Mouse (Mus musculus) midbrain, embryonic 11.5 days (tissue): ENCODE data around the gene Pnkp. TPM values are rescaled to one million over a fixed set of nuclear protein-coding genes. Genes with fewer than 3 reads are reported as not detected.
A peak's percentile ranks its signal among the peaks of the same experiment; 100 is the strongest.

ENCODE experiments used
- ATAC-seq: fragments of 200-750 bp; cut with Nextera tagmentation; 2 replicates; pipeline ENCODE4 v1.8.0; 2017; ENCODE audit warnings: moderate TSS enrichment, moderate library complexity; ENCODE audit not compliant: low FRiP score
- DNase-seq: peaks from one replicate; pipeline ENCODE4 v3.0.0; 2015; ENCODE audit warnings: low spot score; ENCODE audit errors: missing footprints
- H3K27ac ChIP-seq: fragments of 300-500 bp; sonication (generic); 2 replicates; pipeline ENCODE4 v1.5.1; 2014; ENCODE audit warnings: low read depth, low read length
- H3K27me3 ChIP-seq: fragments of 300-500 bp; sonication (generic); 2 replicates; pipeline ENCODE4 v1.6.1; 2014; ENCODE audit warnings: mild to moderate bottlenecking, low read length, moderate library complexity, mixed read lengths; ENCODE audit not compliant: control insufficient read depth, insufficient read depth
- H3K36me3 ChIP-seq: fragments of 300-500 bp; sonication (generic); 2 replicates; pipeline ENCODE4 v1.6.1; 2014; ENCODE audit warnings: mild to moderate bottlenecking, low read length, moderate library complexity, mixed read lengths; ENCODE audit not compliant: control insufficient read depth, insufficient read depth
- H3K4me1 ChIP-seq: fragments of 300-500 bp; sonication (generic); 2 replicates; pipeline ENCODE4 v1.6.1; 2014; ENCODE audit warnings: low read length; ENCODE audit not compliant: control insufficient read depth, insufficient read depth
- H3K4me2 ChIP-seq: fragments of 300-500 bp; sonication (generic); 2 replicates; pipeline ENCODE4 v1.6.1; 2014; ENCODE audit warnings: mild to moderate bottlenecking, moderate library complexity
- H3K4me3 ChIP-seq: fragments of 300-500 bp; sonication (generic); 2 replicates; pipeline ENCODE4 v1.5.1; 2014; ENCODE audit warnings: low read depth, low read length
- H3K9ac ChIP-seq: fragments of 300-500 bp; sonication (generic); 2 replicates; pipeline ENCODE4 v1.6.1; 2014; ENCODE audit warnings: low read length
- H3K9me3 ChIP-seq: fragments of 300-500 bp; sonication (generic); 2 replicates; pipeline ENCODE4 v1.6.1; 2016; ENCODE audit warnings: low read length; ENCODE audit not compliant: control insufficient read depth
- WGBS: fragments of 180-500 bp; shearing (Covaris S2); extraction: QIAGEN DNeasy Blood & Tissue Kit; methylation state at CpG from one replicate; pipeline ENCODE4 v1.1.7; 2014; 5-methylcytosine and 5-hydroxymethylcytosine counted together
- polyA plus RNA-seq: library from polyadenylated mRNA; unstranded; fragments of >200 nt; fragmentation: Nextera tagmentation; extraction: Ambion mirVana; gene quantifications from 2 replicates; pipeline ENCODE4 v1.2.1, GENCODE M21; 2014

Gene Pnkp
- polyA plus RNA-seq = 26.1 and 28.6 TPM in 2 replicates

- under 1% methylated on average over 32 of the region's 32 CpGs for WGBS
- peak; percentile 45; the same call in 1 of the 2 replicates for ATAC-seq
Observed at GRCm38 (mm10) chr7:44857042-44857552, at the start of gene Pnkp. TSS of gene Pnkp (plus strand) at chr7:44857139.

GRCm38 (mm10) chr7:44808927-44809326 lies 48.0 kb upstream of the Pnkp start:
- Histone ChIP-seq H3K4me3 (no peak overlapping the region), H3K9ac (no peak overlapping the region), H3K4me1 (no peaks in the 10 kb centered on the region), H3K27me3 (no peaks in the 10 kb centered on the region), H3K9me3 (no peaks in the 10 kb centered on the region), H3K27ac (no peak overlapping the region), H3K36me3 (no peaks in the 10 kb centered on the region), H3K4me2 (no peak overlapping the region)
- ATAC-seq (no peak), DNase-seq (no peak)
- 80% methylated on average over 2 of the region's 2 CpGs for WGBS

More at GRCm38 (mm10) chr7:44857042-44857552, at the start of gene Pnkp:
- H3K27me3 ChIP-seq = no peaks in the 10 kb centered on the region
- H3K4me1 ChIP-seq = peaks cover 29% of the 10 kb centered on the region
- H3K9ac ChIP-seq = peak within 1 kb of the TSS; percentile 81
- H3K36me3 ChIP-seq = peaks cover 2% of the 10 kb centered on the region; the same call in 1 of the 2 replicates
- peak; percentile 98 for DNase-seq
- peak within 1 kb of the TSS; percentile 83 for H3K27ac ChIP-seq
- H3K9me3 ChIP-seq = no peaks in the 10 kb centered on the region
- peak within 1 kb of the TSS; percentile 95 for H3K4me2 ChIP-seq
- H3K4me3 ChIP-seq = peak within 1 kb of the TSS; percentile 72

- no peaks in the 10 kb centered on the region for H3K9me3 ChIP-seq
- H3K27ac ChIP-seq = no peak overlapping the region
- no peak for DNase-seq
- ATAC-seq = no peak
- H3K4me2 ChIP-seq = no peak overlapping the region
- no peak overlapping the region for H3K4me3 ChIP-seq
- H3K9ac ChIP-seq = no peak overlapping the region
- no peaks in the 10 kb centered on the region for H3K27me3 ChIP-seq
- peaks cover under 1% of the 10 kb centered on the region; the same call in 1 of the 2 replicates for H3K4me1 ChIP-seq
- WGBS = 88% methylated on average over 3 of the region's 3 CpGs
- H3K36me3 ChIP-seq = no peaks in the 10 kb centered on the region
Observed at GRCm38 (mm10) chr7:44809466-44809865, 47.5 kb upstream of the Pnkp start.

- H3K36me3 ChIP-seq = no peaks in the 10 kb centered on the region
- no peaks in the 10 kb centered on the region for H3K27me3 ChIP-seq
- H3K4me1 ChIP-seq = peaks cover 9% of the 10 kb centered on the region
- no peak overlapping the region for H3K9ac ChIP-seq
- no peak for ATAC-seq
- no peak for DNase-seq
- H3K4me2 ChIP-seq = no peak overlapping the region
- no peak overlapping the region for H3K27ac ChIP-seq
- WGBS = 82% methylated on average over 4 of the region's 4 CpGs
- H3K4me3 ChIP-seq = no peak overlapping the region
- no peaks in the 10 kb centered on the region for H3K9me3 ChIP-seq
Observed at GRCm38 (mm10) chr7:44810365-44810764, 46.6 kb upstream of the Pnkp start.

- Histone ChIP-seq H3K9me3 (no peaks in the 10 kb centered on the region), H3K4me2 (no peak overlapping the region), H3K4me1 (peaks cover 9% of the 10 kb centered on the region), H3K9ac (no peak overlapping the region), H3K27ac (no peak overlapping the region), H3K4me3 (no peak overlapping the region), H3K36me3 (no peaks in the 10 kb centered on the region), H3K27me3 (no peaks in the 10 kb centered on the region)
- DNase-seq (no peak), ATAC-seq (no peak)
- 76% methylated on average over 7 of the region's 7 CpGs for WGBS
Observed at GRCm38 (mm10) chr7:44810819-44811557, 46.0 kb upstream of the Pnkp start.

GRCm38 (mm10) chr7:44812651-44813325 lies 44.2 kb upstream of the Pnkp start:
- Histone ChIP-seq H3K4me1 (peaks cover 16% of the 10 kb centered on the region), H3K27me3 (no peaks in the 10 kb centered on the region), H3K9me3 (no peaks in the 10 kb centered on the region), H3K4me3 (no peak overlapping the region), H3K9ac (no peak overlapping the region), H3K27ac (no peak overlapping the region), H3K4me2 (no peak overlapping the region), H3K36me3 (no peaks in the 10 kb centered on the region)
- 90% methylated on average over 20 of the region's 20 CpGs for WGBS
- ATAC-seq (no peak), DNase-seq (no peak)

GRCm38 (mm10) chr7:44813985-44814384 lies 43.0 kb upstream of the Pnkp start:
- no peak for DNase-seq
- H3K36me3 ChIP-seq = no peaks in the 10 kb centered on the region
- WGBS = 91% methylated on average over 3 of the region's 3 CpGs

GRCm38 (mm10) chr7:44814423-44814822 lies 42.5 kb upstream of the Pnkp start:
- ATAC-seq = no peak
- Histone ChIP-seq H3K4me2 (no peak overlapping the region), H3K27me3 (no peaks in the 10 kb centered on the region), H3K27ac (no peak overlapping the region), H3K4me3 (no peak overlapping the region), H3K4me1 (peaks cover 30% of the 10 kb centered on the region), H3K9me3 (no peaks in the 10 kb centered on the region), H3K36me3 (no peaks in the 10 kb centered on the region), H3K9ac (peak overlapping the region; percentile 52; the same call in 1 of the 2 replicates)
- DNase-seq = no peak
- 93% methylated on average over 4 of the region's 4 CpGs for WGBS

More at GRCm38 (mm10) chr7:44813985-44814384, 43.0 kb upstream of the Pnkp start:
- Histone ChIP-seq H3K27ac (no peak overlapping the region), H3K9ac (no peak overlapping the region), H3K27me3 (no peaks in the 10 kb centered on the region), H3K9me3 (no peaks in the 10 kb centered on the region), H3K4me2 (no peak overlapping the region), H3K4me1 (peaks cover 28% of the 10 kb centered on the region), H3K4me3 (no peak overlapping the region)
- no peak for ATAC-seq
